Mouse (Mus musculus) liver, embryonic 13.5 days (tissue): ENCODE results near the gene Cox6b2. TPM values are rescaled to one million over a fixed set of nuclear protein-coding genes. Genes with fewer than 3 reads are reported as not detected.

ENCODE experiments used
- ATAC-seq: fragments of 200-750 bp; cut with Nextera tagmentation; 2 replicates; pipeline ENCODE4 v1.8.0; 2017; ENCODE audit warnings: low read depth, mild to moderate bottlenecking, moderate number of reproducible peaks, moderate library complexity
- DNase-seq: peaks from one replicate; pipeline ENCODE4 v3.0.0; 2022
- H3K27ac ChIP-seq: fragments of 300-500 bp; sonication (generic); 2 replicates; pipeline ENCODE4 v1.5.1; 2015; ENCODE audit warnings: moderate library complexity, mild to moderate bottlenecking, inconsistent platforms
- H3K27me3 ChIP-seq: fragments of 300-500 bp; sonication (generic); 2 replicates; pipeline ENCODE4 v1.6.1; 2015; ENCODE audit warnings: mild to moderate bottlenecking, inconsistent platforms
- H3K36me3 ChIP-seq: fragments of 300-500 bp; sonication (generic); 2 replicates; pipeline ENCODE4 v1.6.1; 2015; ENCODE audit warnings: mild to moderate bottlenecking, inconsistent platforms
- H3K4me1 ChIP-seq: fragments of 300-500 bp; sonication (generic); replicated peaks from 2 replicates; pipeline ENCODE4 v1.6.1; 2015; ENCODE audit warnings: inconsistent platforms
- H3K4me2 ChIP-seq: fragments of 300-500 bp; sonication (generic); 2 replicates; pipeline ENCODE4 v1.6.1; 2015; ENCODE audit warnings: inconsistent platforms, mild to moderate bottlenecking, moderate library complexity
- H3K4me3 ChIP-seq: fragments of 300-500 bp; sonication (generic); replicated peaks from 2 replicates; pipeline ENCODE4 v1.5.1; 2015; ENCODE audit warnings: mild to moderate bottlenecking, inconsistent platforms
- H3K9ac ChIP-seq: fragments of 300-500 bp; sonication (generic); 2 replicates; pipeline ENCODE4 v1.6.1; 2015; ENCODE audit warnings: mild to moderate bottlenecking, inconsistent platforms
- H3K9me3 ChIP-seq: fragments of 300-500 bp; sonication (generic); replicated peaks from 2 replicates; pipeline ENCODE4 v1.6.1; 2016; ENCODE audit warnings: inconsistent platforms
- WGBS: fragments of 180-500 bp; shearing (Covaris S2); methylation state at CpG from one replicate; pipeline ENCODE4 v1.1.7; 2015; ENCODE audit not compliant: insufficient replicate concordance; 5-methylcytosine and 5-hydroxymethylcytosine counted together
- polyA plus RNA-seq: library from polyadenylated mRNA; unstranded; fragments of >200 nt; fragmentation: Nextera tagmentation; extraction: Ambion mirVana; gene quantifications from 2 replicates; pipeline ENCODE4 v1.2.1, GENCODE M21; 2015

Gene Cox6b2
- polyA plus RNA-seq, 1 experiment from 2014 or later: 105 TPM

GRCm38 (mm10) chr7:4783667-4784268 is 30.9 kb upstream of the Cox6b2 start:
- Histone ChIP-seq H3K9ac (peak overlapping the region; percentile 19; the same call in 1 of the 2 replicates), H3K4me3 (no peak overlapping the region), H3K27me3 (peaks cover 39% of the 10 kb centered on the region), H3K4me1 (peaks cover 48% of the 10 kb centered on the region), H3K36me3 (peaks cover 15% of the 10 kb centered on the region; the same call in 1 of the 2 replicates), H3K27ac (no peak overlapping the region), H3K9me3 (no peaks in the 10 kb centered on the region), H3K4me2 (0 out of 2 replicates have a peak overlapping the region, but pooled peaks have one; percentile 1)
- 46% methylated on average over 14 of the region's 14 CpGs for WGBS
- ATAC-seq (peak; percentile 69), DNase-seq (peak; percentile 57)

- Histone ChIP-seq H3K9me3 (no peaks in the 10 kb centered on the region), H3K9ac (no peak within 1 kb of the TSS), H3K4me2 (0 out of 2 replicates have a peak within 1 kb of the TSS, but pooled peaks have one; percentile 1), H3K27ac (no peak within 1 kb of the TSS), H3K4me1 (peaks cover 40% of the 10 kb centered on the region), H3K36me3 (peaks cover 15% of the 10 kb centered on the region; the same call in 1 of the 2 replicates), H3K27me3 (peaks cover 49% of the 10 kb centered on the region), H3K4me3 (no peak within 1 kb of the TSS)
- 74% methylated on average over 2 of the region's 2 CpGs for WGBS
- ATAC-seq (no peak), DNase-seq (no peak)
Observed at GRCm38 (mm10) chr7:4782759-4783158, 29.9 kb upstream of the Cox6b2 start, which contains the start of the genes Il11 and Tmem190. Gene Il11, minus strand, starts transcription at chr7:4782859. Gene Tmem190, plus strand, starts transcription at chr7:4782937.

GRCm38 (mm10) chr7:4782130-4782529 is 29.2 kb upstream of the Cox6b2 start:
- Histone ChIP-seq H3K9me3 (no peaks in the 10 kb centered on the region), H3K4me1 (peaks cover 39% of the 10 kb centered on the region), H3K27ac (no peak overlapping the region), H3K9ac (no peak overlapping the region), H3K36me3 (peaks cover 15% of the 10 kb centered on the region; the same call in 1 of the 2 replicates), H3K4me3 (no peak overlapping the region), H3K4me2 (no peak overlapping the region), H3K27me3 (peaks cover 55% of the 10 kb centered on the region)
- ATAC-seq (no peak), DNase-seq (no peak)
- 37% methylated on average over 3 of the region's 3 CpGs for WGBS

- Histone ChIP-seq H3K4me3 (no peak overlapping the region), H3K27me3 (peaks cover 77% of the 10 kb centered on the region), H3K4me2 (no peak overlapping the region), H3K27ac (no peak overlapping the region), H3K4me1 (peaks cover 39% of the 10 kb centered on the region), H3K9ac (no peak overlapping the region), H3K9me3 (no peaks in the 10 kb centered on the region), H3K36me3 (peaks cover 7% of the 10 kb centered on the region; the same call in 1 of the 2 replicates)
- WGBS: 4% methylated on average over 5 of the region's 5 CpGs
- DNase-seq (no peak), ATAC-seq (no peak)
Observed at GRCm38 (mm10) chr7:4779921-4780320, 27.0 kb upstream of the Cox6b2 start.

GRCm38 (mm10) chr7:4777851-4778637 is 25.1 kb upstream of the Cox6b2 start:
- Histone ChIP-seq H3K4me2 (no peak overlapping the region), H3K9ac (no peak overlapping the region), H3K4me3 (no peak overlapping the region), H3K27ac (no peak overlapping the region), H3K9me3 (no peaks in the 10 kb centered on the region), H3K4me1 (peaks cover 22% of the 10 kb centered on the region), H3K36me3 (no peaks in the 10 kb centered on the region), H3K27me3 (peaks cover 94% of the 10 kb centered on the region)
- DNase-seq: no peak
- WGBS: 15% methylated on average over 20 of the region's 20 CpGs
- no peak for ATAC-seq

- DNase-seq (no peak), ATAC-seq (peak; percentile 55)
- peak overlapping the region; percentile 44 for H3K4me3 ChIP-seq
- H3K4me1 ChIP-seq: peaks cover 17% of the 10 kb centered on the region
- peaks cover 87% of the 10 kb centered on the region for H3K27me3 ChIP-seq
- H3K9me3 ChIP-seq: no peaks in the 10 kb centered on the region
- H3K27ac ChIP-seq: no peak overlapping the region
- H3K36me3 ChIP-seq: no peaks in the 10 kb centered on the region
- WGBS: 2% methylated on average over 54 of the region's 56 CpGs
- no peak overlapping the region for H3K9ac ChIP-seq
- peak overlapping the region; percentile 60 for H3K4me2 ChIP-seq
Observed at GRCm38 (mm10) chr7:4776861-4777830, 24.3 kb upstream of the Cox6b2 start.

- 42% methylated on average over 10 of the region's 10 CpGs for WGBS
- no peak for DNase-seq
- Histone ChIP-seq H3K4me3 (no peak overlapping the region), H3K36me3 (no peaks in the 10 kb centered on the region), H3K27me3 (peaks cover 83% of the 10 kb centered on the region), H3K4me1 (peaks cover 17% of the 10 kb centered on the region), H3K9me3 (no peaks in the 10 kb centered on the region), H3K9ac (no peak overlapping the region), H3K4me2 (no peak overlapping the region), H3K27ac (no peak overlapping the region)
- ATAC-seq: no peak
Observed at GRCm38 (mm10) chr7:4776131-4776530, 23.2 kb upstream of the Cox6b2 start.

- no peak for ATAC-seq
- peaks cover 47% of the 10 kb centered on the region for H3K27me3 ChIP-seq
- 48% methylated on average over 3 of the region's 5 CpGs for WGBS
Observed at GRCm38 (mm10) chr7:4771202-4771601, 18.3 kb upstream of the Cox6b2 start, which contains the start of gene Fam71e2. Gene Fam71e2, minus strand, starts transcription at chr7:4771302.

GRCm38 (mm10) chr7:4764946-4765710 is 12.2 kb upstream of the Cox6b2 start:
- Histone ChIP-seq H3K9ac (0 out of 2 replicates have a peak overlapping the region, but pooled peaks have one; percentile 23), H3K27me3 (peaks cover 40% of the 10 kb centered on the region), H3K36me3 (no peaks in the 10 kb centered on the region), H3K4me2 (no peak overlapping the region), H3K9me3 (no peaks in the 10 kb centered on the region), H3K27ac (no peak overlapping the region), H3K4me1 (no peaks in the 10 kb centered on the region), H3K4me3 (no peak overlapping the region)
- DNase-seq (no peak), ATAC-seq (no peak)
- 30% methylated on average over 4 of the region's 4 CpGs for WGBS

More at GRCm38 (mm10) chr7:4771202-4771601, 18.3 kb upstream of the Cox6b2 start, which contains the start of gene Fam71e2:
- no peak within 1 kb of the TSS for H3K4me3 ChIP-seq
- H3K4me2 ChIP-seq: no peak within 1 kb of the TSS
- no peak within 1 kb of the TSS for H3K27ac ChIP-seq
- no peak for DNase-seq
- no peak within 1 kb of the TSS for H3K9ac ChIP-seq
- H3K4me1 ChIP-seq: no peaks in the 10 kb centered on the region
- H3K36me3 ChIP-seq: no peaks in the 10 kb centered on the region
- H3K9me3 ChIP-seq: no peaks in the 10 kb centered on the region

- DNase-seq (no peak), ATAC-seq (no peak)
- Histone ChIP-seq H3K27ac (no peak overlapping the region), H3K4me1 (no peaks in the 10 kb centered on the region), H3K9ac (no peak overlapping the region), H3K36me3 (no peaks in the 10 kb centered on the region), H3K9me3 (no peaks in the 10 kb centered on the region), H3K4me2 (no peak overlapping the region), H3K4me3 (no peak overlapping the region), H3K27me3 (peaks cover 34% of the 10 kb centered on the region)
- WGBS: 50% methylated on average over 1 of the region's 1 CpGs
Observed at GRCm38 (mm10) chr7:4759670-4760069, 6.8 kb upstream of the Cox6b2 start.
